Mouse (Mus musculus) CH12.LX (cell line): ENCODE data around the gene Gm21818. TPM values are rescaled to one million over a fixed set of nuclear protein-coding genes. Genes with fewer than 3 reads are reported as not detected.
"Not testable (repeated sequence)": the region's sequence is repeated elsewhere in the genome, so short reads cannot be mapped to it uniquely, and the experiment has no call there.

Experiments
- DNase-seq: peaks from one replicate; pipeline ENCODE4 v3.0.0-alpha.2; 2013; ENCODE audit errors: extremely low read depth
- H3K27ac ChIP-seq: 2 replicates; pipeline ENCODE4 v1.5.1; 2012; ENCODE audit warnings: low read depth, mild to moderate bottlenecking, control low read depth, moderate library complexity; ENCODE audit not compliant: insufficient read depth
- H3K27me3 ChIP-seq: replicated peaks from 2 replicates; pipeline ENCODE3; 2012; ENCODE audit warnings: inconsistent platforms
- H3K36me3 ChIP-seq, 2 experiments: replicated peaks in 1 of 2; 2 replicates each; pipeline versions ENCODE3 to v1.6.1; 2012; ENCODE audit warnings: inconsistent platforms in 1 of 2, low read length in 1 of 2, mild to moderate bottlenecking in 1 of 2, mixed read lengths in 1 of 2, moderate library complexity in 1 of 2; ENCODE audit not compliant: control insufficient read depth in 1 of 2, insufficient read depth in 1 of 2
- H3K4me1 ChIP-seq, 2 experiments: 2 replicates each; pipeline ENCODE4 v1.6.1; 2012; ENCODE audit warnings: inconsistent platforms in 1 of 2, moderate library complexity in 1 of 2; ENCODE audit not compliant: insufficient read depth in 2 of 2, control insufficient read depth in 1 of 2
- H3K4me2 ChIP-seq: 2 replicates; pipeline ENCODE4 v1.6.1; 2012; ENCODE audit warnings: low read depth, mild to moderate bottlenecking, control low read depth; ENCODE audit not compliant: poor library complexity, insufficient read depth, severe bottlenecking
- H3K4me3 ChIP-seq, 3 experiments: fragments of 150-350 bp in 1 of 3; sonication (generic) in 1 of 3; replicated peaks in 1 of 3; 2 replicates each; pipeline versions ENCODE3 to v1.5.1; 2011 to 2012; ENCODE audit warnings: low read depth in 2 of 3, low read length in 2 of 3, mild to moderate bottlenecking in 2 of 3, moderate library complexity in 2 of 3, control low read depth in 1 of 3, improper control_type of control experiment in 1 of 3, inconsistent platforms in 1 of 3, mixed read lengths in 1 of 3; ENCODE audit not compliant: poor library complexity in 1 of 3
- H3K79me2 ChIP-seq: replicated peaks from 2 replicates; pipeline ENCODE4 v1.6.1; 2012; ENCODE audit warnings: mild to moderate bottlenecking, moderate library complexity; ENCODE audit not compliant: control insufficient read depth, poor library complexity, insufficient read depth, severe bottlenecking; ENCODE audit errors: extremely low read depth
- H3K9ac ChIP-seq: 2 replicates; pipeline ENCODE4 v1.6.1; 2012; ENCODE audit warnings: low read depth, mild to moderate bottlenecking, control low read depth, moderate library complexity; ENCODE audit not compliant: insufficient read depth
- H3K9me3 ChIP-seq: replicated peaks from 2 replicates; pipeline ENCODE3; 2012; ENCODE audit warnings: low read length, inconsistent platforms, mixed read lengths
- BHLHE40 ChIP-seq: IDR thresholded peaks from 2 replicates; pipeline ENCODE4 v1.6.1; 2011; ENCODE audit warnings: mild to moderate bottlenecking, low read depth, low read length, improper control_type of control experiment
- EP300 ChIP-seq: IDR thresholded peaks from 2 replicates; pipeline ENCODE4 v1.6.1; 2011; ENCODE audit warnings: low read length, improper control_type of control experiment
- ETS1 ChIP-seq: conservative IDR thresholded peaks from 2 replicates; pipeline ENCODE4 v1.6.1; 2012; ENCODE audit warnings: low read depth, mild to moderate bottlenecking, inconsistent platforms, low read length, improper control_type of control experiment, moderate library complexity
- MAFK ChIP-seq: IDR thresholded peaks from 2 replicates; pipeline ENCODE4 v1.6.1; 2011; ENCODE audit warnings: low read length, improper control_type of control experiment; ENCODE audit not compliant: insufficient replicate concordance
- POLR2A ChIP-seq: IDR thresholded peaks from 2 replicates; pipeline ENCODE4 v1.6.1; 2011; ENCODE audit warnings: low read depth, mild to moderate bottlenecking, improper control_type of control experiment, low read length
- TBP ChIP-seq: conservative IDR thresholded peaks from 2 replicates; pipeline ENCODE4 v1.6.1; 2011; ENCODE audit warnings: low read depth, low read length, improper control_type of control experiment
- TCF12 ChIP-seq: IDR thresholded peaks from 2 replicates; pipeline ENCODE4 v1.6.1; 2014; ENCODE audit warnings: low read depth, mild to moderate bottlenecking, inconsistent platforms, low read length, improper control_type of control experiment
- ZMIZ1 ChIP-seq: IDR thresholded peaks from 2 replicates; pipeline ENCODE4 v1.6.1; 2012; ENCODE audit warnings: low read depth, mild to moderate bottlenecking, inconsistent platforms, low read length, improper control_type of control experiment
- ZNF384 ChIP-seq: IDR thresholded peaks from 2 replicates; pipeline ENCODE4 v1.6.1; 2012; ENCODE audit warnings: low read depth, low read length, improper control_type of control experiment, inconsistent platforms
- dilution Hi-C: fragments of 300-500 bp; cut with MboI; formaldehyde crosslinking; loops from 2 replicates; pipeline ENCODE4 v1.14.3; 2020; ENCODE audit warnings: low sequenced_read_pairs; ENCODE audit not compliant: extremely low pct_unique_long_range_greater_than_20kb, extremely low pct_ligation_motif_present
- in situ Hi-C: fragments of 300-500 bp; cut with MboI; formaldehyde crosslinking; loops from 3 replicates; pipeline ENCODE4 v1.14.3; 2019; ENCODE audit warnings: low sequenced_read_pairs, low pct_ligation_motif_present, low pct_unique_long_range_greater_than_20kb, mixed read lengths
- polyA plus RNA-seq: library from polyadenylated mRNA; unstranded; fragments of >175 nt; gene quantifications from 2 replicates; pipeline ENCODE4 v1.2.1, GENCODE M21; 2012; ENCODE audit warnings: low read depth; ENCODE audit not compliant: insufficient read length
- total RNA-seq, 2 experiments: library from RNA; depleted of rRNA; stranded (reverse); fragments of 300-350 nt in 1 of 2; fragments of >200 nt in 1 of 2; gene quantifications; 2 replicates each; pipeline ENCODE4 v1.2.3; 2012 to 2014

Gene Gm21818
- total RNA-seq (2012; rRNA removed) (0.38 and 0.42 TPM in 2 replicates), total RNA-seq (2014; rRNA removed) (0.64 and 1.3 TPM in 2 replicates), polyA plus RNA-seq (0.50 and 0.79 TPM in 2 replicates)

DNA sequence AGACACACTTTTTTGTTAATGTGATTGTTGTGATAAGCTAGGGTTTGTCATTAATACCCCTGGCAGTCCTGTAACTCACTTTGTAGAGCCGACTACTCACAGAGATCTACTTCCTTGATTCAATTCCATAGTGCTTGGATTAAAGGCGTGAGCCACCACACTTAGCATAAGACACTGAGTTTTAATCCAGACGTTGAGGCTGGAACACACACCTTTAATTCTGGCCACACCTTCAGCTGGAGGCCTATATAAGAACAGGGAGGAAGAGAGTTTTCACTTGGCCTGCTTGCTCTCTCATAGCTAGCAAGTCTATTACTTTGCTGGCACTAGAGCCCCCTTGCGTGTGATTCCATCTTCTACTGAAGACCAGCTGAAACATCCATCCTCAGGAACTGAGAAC lies at the start of gene Gm21818:
Gm21818 (plus strand) TSS at position 301 of the 400 bp plus-strand sequence.
- in situ Hi-C loops, H3K9me3 ChIP-seq, H3K9ac ChIP-seq, dilution Hi-C loops, DNase-seq, H3K27ac ChIP-seq, H3K79me2 ChIP-seq, H3K4me3 ChIP-seq, H3K27me3 ChIP-seq, H3K4me2 ChIP-seq, H3K36me3 ChIP-seq: not testable (repeated sequence)
- peaks cover 0 to 14% of the 10 kb centered on the region in 2 experiments; a peak in 2 of 4 replicates for H3K4me1 ChIP-seq

GRCm38 (mm10) chr13:120139946-120140345 lies 32.3 kb upstream of the Gm21818 start, which contains the start of gene Gm20767:
Gm20767 (plus strand) TSS chr13:120140246.
- H3K27ac ChIP-seq, H3K4me3 ChIP-seq, H3K36me3 ChIP-seq, H3K79me2 ChIP-seq, in situ Hi-C loops, H3K27me3 ChIP-seq, H3K9ac ChIP-seq, DNase-seq, H3K4me2 ChIP-seq, H3K4me1 ChIP-seq, H3K9me3 ChIP-seq, dilution Hi-C loops: not testable (repeated sequence)

- H3K27me3 ChIP-seq, H3K27ac ChIP-seq, in situ Hi-C loops, H3K36me3 ChIP-seq, H3K4me1 ChIP-seq, H3K4me2 ChIP-seq, DNase-seq, H3K79me2 ChIP-seq, H3K9me3 ChIP-seq, dilution Hi-C loops, H3K4me3 ChIP-seq, H3K9ac ChIP-seq: not testable (repeated sequence)
These were observed 29.9 kb upstream of the Gm21818 start for GRCm38 (mm10) chr13:120142348-120142747.

DNA sequence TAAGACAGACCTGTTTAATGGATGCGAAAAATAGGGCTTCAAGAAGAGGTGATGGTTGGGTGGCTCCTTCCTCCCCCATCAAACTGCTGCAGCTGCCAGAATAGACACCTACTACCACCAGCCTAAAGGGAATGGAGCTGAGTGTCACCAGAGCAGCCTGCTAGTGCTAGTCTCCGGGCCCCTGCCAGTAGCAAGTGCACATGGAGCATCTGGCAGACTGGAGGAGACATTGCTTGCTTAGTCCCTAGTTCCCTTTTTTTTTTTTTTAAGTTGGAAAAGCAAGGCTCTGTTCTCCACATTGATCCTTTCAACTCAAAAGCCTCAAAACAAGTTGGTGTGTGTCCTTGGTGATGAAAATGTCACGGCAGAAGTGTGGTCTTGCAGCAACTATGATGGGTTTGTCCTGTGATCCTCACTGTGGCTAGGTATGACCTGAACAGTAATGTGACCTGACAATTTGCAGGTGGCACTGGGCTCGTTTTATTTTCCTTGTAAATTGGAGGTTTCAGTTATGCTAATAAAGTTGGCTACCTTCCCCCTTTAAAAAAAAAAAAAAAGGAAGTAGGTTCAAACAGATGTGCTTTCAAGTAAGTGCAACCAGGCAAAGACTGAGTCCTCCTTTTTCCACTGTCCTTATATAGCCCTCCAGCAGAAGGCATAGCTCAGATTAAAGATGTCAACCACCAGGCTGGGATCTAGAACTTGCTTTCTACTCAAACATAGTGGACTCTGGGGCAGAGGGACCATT lies 22.4 kb upstream of the Gm21818 start:
- H3K4me3 ChIP-seq, result peak overlapping the region in 1 of 3 experiments; percentile 26
- peak; percentile 46 for TF ChIP-seq BHLHE40
- TF ChIP-seq TCF12, result peak; percentile 69; the same call in 1 of the 2 replicates
- peak; percentile 46; the same call in 1 of the 2 replicates for TF ChIP-seq ETS1
- 0 out of 2 replicates have a peak, but pooled peaks have one; percentile 5 for TF ChIP-seq ZMIZ1
- TF ChIP-seq POLR2A, result peak; percentile 27; the same call in 1 of the 2 replicates
- TF ChIP-seq TBP, result 0 out of 2 replicates have a peak, but pooled peaks have one; percentile 37
- TF ChIP-seq MAFK, result 0 out of 2 replicates have a peak, but pooled peaks have one; percentile 19
- TF ChIP-seq ZNF384, result peak; percentile 87
- TF ChIP-seq EP300, result peak; percentile 77
- in situ Hi-C loops, H3K79me2 ChIP-seq, H3K27me3 ChIP-seq, H3K4me1 ChIP-seq, H3K36me3 ChIP-seq, dilution Hi-C loops, H3K9me3 ChIP-seq: not testable (repeated sequence)
- peak overlapping the region; percentile 61; the same call in 1 of the 2 replicates for H3K9ac ChIP-seq
- DNase-seq, result peak; percentile 78
- peak overlapping the region; percentile 100 for H3K27ac ChIP-seq
- H3K4me2 ChIP-seq, result peak overlapping the region; percentile 97; the same call in 1 of the 2 replicates
